Mouse (Mus musculus) liver, adult 2 months (tissue): ENCODE data around the gene Cd109. TPM values are rescaled to one million over a fixed set of nuclear protein-coding genes. Genes with fewer than 3 reads are reported as not detected.

Source experiments
- DNase-seq: peaks from one replicate; pipeline ENCODE4 v3.0.0-alpha.2; 2011; ENCODE audit warnings: low read depth, low spot score; ENCODE audit errors: extremely low read depth
- H3K27ac ChIP-seq: fragments of 200-500 bp; replicated peaks from 2 replicates; pipeline ENCODE4 v1.5.1; 2012; ENCODE audit warnings: low read depth, mild to moderate bottlenecking, control low read depth, inconsistent platforms, low read length; ENCODE audit not compliant: insufficient read depth
- H3K27me3 ChIP-seq: fragments of 200-500 bp; 2 replicates; pipeline ENCODE4 v1.6.1; 2012; ENCODE audit warnings: mild to moderate bottlenecking, moderate library complexity, low read length, inconsistent platforms; ENCODE audit not compliant: control insufficient read depth, insufficient read depth
- H3K36me3 ChIP-seq: fragments of 200-500 bp; 2 replicates; pipeline ENCODE4 v1.6.1; 2012; ENCODE audit warnings: low read length, inconsistent platforms; ENCODE audit not compliant: control insufficient read depth, insufficient read depth
- H3K4me1 ChIP-seq: fragments of 200-500 bp; 2 replicates; pipeline ENCODE4 v1.6.1; 2011; ENCODE audit warnings: low read length; ENCODE audit not compliant: control insufficient read depth, insufficient read depth
- H3K4me3 ChIP-seq: fragments of 200-500 bp; 2 replicates; pipeline ENCODE4 v1.5.1; 2011; ENCODE audit warnings: low read depth, mild to moderate bottlenecking, control low read depth, low read length, moderate library complexity; ENCODE audit not compliant: insufficient read depth
- H3K79me2 ChIP-seq: fragments of 200-500 bp; 2 replicates; pipeline ENCODE4 v1.6.1; 2012; ENCODE audit warnings: inconsistent platforms, mild to moderate bottlenecking, low read length, moderate library complexity; ENCODE audit not compliant: control insufficient read depth, insufficient read depth
- H3K9ac ChIP-seq: fragments of 200-500 bp; 2 replicates; pipeline ENCODE4 v1.6.1; 2012; ENCODE audit warnings: low read depth, mild to moderate bottlenecking, control low read depth, inconsistent platforms, low read length
- CTCF ChIP-seq: fragments of 200-500 bp; IDR thresholded peaks from 2 replicates; pipeline ENCODE4 v1.5.1; 2011; ENCODE audit warnings: low read depth, low read length, control low read depth
- POLR2A ChIP-seq: fragments of 200-500 bp; IDR thresholded peaks from 2 replicates; pipeline ENCODE4 v1.6.1; 2011; ENCODE audit warnings: low read length, control low read depth; ENCODE audit not compliant: insufficient read depth; ENCODE audit errors: extremely low read depth
- WGBS: fragments of 180-500 bp; shearing (Covaris S2); methylation state at CpG from one replicate; pipeline ENCODE4 v1.1.7; 2018; 5-methylcytosine and 5-hydroxymethylcytosine counted together
- polyA plus RNA-seq: library from polyadenylated mRNA; depleted of rRNA; stranded (reverse); fragments of >200 nt; gene quantifications from 2 replicates; pipeline ENCODE4 v1.2.3, GENCODE M21; 2012
- total RNA-seq: library from RNA; depleted of rRNA; stranded (reverse); fragments of >200 nt; gene quantifications from 2 replicates; pipeline ENCODE4 v1.2.3, GENCODE M21; 2014

Cd109 gene
- total and polyA plus RNA-seq, 2 experiments, result not detected

- H3K27me3 ChIP-seq, result no peaks in the 10 kb centered on the region
- H3K36me3 ChIP-seq, result no peaks in the 10 kb centered on the region
- 87% methylated on average over 18 of the region's 18 CpGs for WGBS
- DNase-seq, result no peak
- H3K4me3 ChIP-seq, result no peak overlapping the region
- no peak overlapping the region for H3K27ac ChIP-seq
- H3K9ac ChIP-seq, result no peak overlapping the region
- H3K4me1 ChIP-seq, result no peaks in the 10 kb centered on the region
- H3K79me2 ChIP-seq, result no peaks in the 10 kb centered on the region
- no peak for TF ChIP-seq POLR2A
- TF ChIP-seq CTCF, result no peak
Observed at GRCm38 (mm10) chr9:78595769-78596555, 19.4 kb upstream of the Cd109 start.

GRCm38 (mm10) chr9:78596834-78597233 is 18.5 kb upstream of the Cd109 start:
- Histone ChIP-seq H3K27ac (no peak overlapping the region), H3K27me3 (no peaks in the 10 kb centered on the region), H3K9ac (no peak overlapping the region), H3K36me3 (no peaks in the 10 kb centered on the region), H3K79me2 (no peaks in the 10 kb centered on the region), H3K4me1 (no peaks in the 10 kb centered on the region), H3K4me3 (no peak overlapping the region)
- TF ChIP-seq CTCF (peak; percentile 71; the same call in 1 of the 2 replicates), POLR2A (no peak)
- WGBS, result 5% methylated on average over 5 of the region's 5 CpGs
- DNase-seq, result peak; percentile 24

GRCm38 (mm10) chr9:78599927-78600326 is 15.4 kb upstream of the Cd109 start:
- H3K36me3 ChIP-seq, result no peaks in the 10 kb centered on the region
- no peak overlapping the region for H3K4me3 ChIP-seq
- H3K79me2 ChIP-seq, result no peaks in the 10 kb centered on the region
- H3K27ac ChIP-seq, result no peak overlapping the region
- WGBS, result 78% methylated on average over 5 of the region's 5 CpGs
- no peak overlapping the region for H3K9ac ChIP-seq
- H3K4me1 ChIP-seq, result no peaks in the 10 kb centered on the region
- DNase-seq, result no peak
- TF ChIP-seq POLR2A (no peak), CTCF (no peak)
- H3K27me3 ChIP-seq, result no peaks in the 10 kb centered on the region

GRCm38 (mm10) chr9:78601046-78601730 is 14.2 kb upstream of the Cd109 start:
- no peaks in the 10 kb centered on the region for H3K36me3 ChIP-seq
- no peaks in the 10 kb centered on the region for H3K79me2 ChIP-seq
- H3K4me3 ChIP-seq, result no peak overlapping the region
- H3K9ac ChIP-seq, result no peak overlapping the region
- DNase-seq, result no peak
- no peak overlapping the region for H3K27ac ChIP-seq
- WGBS, result 77% methylated on average over 4 of the region's 4 CpGs
- TF ChIP-seq POLR2A (no peak), CTCF (peak; percentile 40)
- H3K4me1 ChIP-seq, result no peaks in the 10 kb centered on the region
- no peaks in the 10 kb centered on the region for H3K27me3 ChIP-seq

GRCm38 (mm10) chr9:78614201-78614600 is 1.1 kb upstream of the Cd109 start:
- DNase-seq, result no peak
- H3K27ac ChIP-seq, result no peak overlapping the region
- no peak overlapping the region for H3K4me3 ChIP-seq
- 54% methylated on average over 6 of the region's 6 CpGs for WGBS
- no peaks in the 10 kb centered on the region for H3K4me1 ChIP-seq
- peaks cover 12% of the 10 kb centered on the region for H3K27me3 ChIP-seq
- no peak overlapping the region for H3K9ac ChIP-seq
- no peaks in the 10 kb centered on the region for H3K79me2 ChIP-seq
- no peaks in the 10 kb centered on the region for H3K36me3 ChIP-seq
- TF ChIP-seq POLR2A (no peak), CTCF (no peak)

- TF ChIP-seq POLR2A, result no peak
- TF ChIP-seq CTCF, result no peak
- Histone ChIP-seq H3K79me2 (no peaks in the 10 kb centered on the region), H3K4me3 (no peak overlapping the region), H3K9ac (no peak overlapping the region), H3K4me1 (no peaks in the 10 kb centered on the region), H3K36me3 (no peaks in the 10 kb centered on the region), H3K27me3 (peaks cover 12% of the 10 kb centered on the region), H3K27ac (no peak overlapping the region)
- WGBS, result 74% methylated on average over 9 of the region's 9 CpGs
- no peak for DNase-seq
Observed at GRCm38 (mm10) chr9:78619285-78619684, 3.9 kb downstream of the Cd109 start.
